Mouse (Mus musculus) heart, adult 2 months (tissue): ENCODE results near the gene Abr.

Experiments used
- CTCF ChIP-seq: fragments of 200-600 bp; IDR thresholded peaks from 2 replicates; pipeline ENCODE4 v1.8.1; 2022; ENCODE audit warnings: antibody characterized with exemption, mild to moderate bottlenecking, moderate library complexity
- POLR2A ChIP-seq: fragments of 200-500 bp; IDR thresholded peaks from 2 replicates; pipeline ENCODE4 v1.6.1; 2011; ENCODE audit warnings: mild to moderate bottlenecking, low read depth, low read length, control low read depth; ENCODE audit not compliant: insufficient read depth

DNA sequence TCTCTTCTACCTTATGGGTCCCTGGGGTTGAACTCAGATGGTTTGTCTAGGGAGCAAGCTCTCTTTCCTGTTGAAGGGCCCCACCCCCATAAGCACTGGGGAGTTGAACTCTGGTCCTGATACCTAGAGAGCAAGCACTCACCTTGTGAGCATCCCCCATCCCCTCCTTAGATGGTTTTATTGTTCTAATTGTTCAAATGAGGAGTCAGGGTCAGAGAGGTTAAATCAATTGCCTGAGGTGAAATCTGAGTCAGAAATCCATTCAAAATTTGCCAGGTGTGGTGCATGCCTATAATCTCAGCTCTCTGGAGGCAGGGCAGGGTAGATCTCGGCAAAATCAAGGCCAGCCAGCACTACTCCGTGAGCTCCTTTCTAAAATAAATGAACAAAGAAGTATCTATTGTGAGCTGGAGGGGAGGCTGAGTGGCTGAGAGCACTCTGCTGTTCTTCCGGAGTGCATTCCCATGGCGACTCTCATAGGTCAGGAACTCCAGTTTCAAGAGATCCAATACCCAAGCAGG lies 35.4 kb upstream of the Abr start:
- TF ChIP-seq CTCF = no peak
- no peak for TF ChIP-seq POLR2A
